In the genomic region with DNA sequence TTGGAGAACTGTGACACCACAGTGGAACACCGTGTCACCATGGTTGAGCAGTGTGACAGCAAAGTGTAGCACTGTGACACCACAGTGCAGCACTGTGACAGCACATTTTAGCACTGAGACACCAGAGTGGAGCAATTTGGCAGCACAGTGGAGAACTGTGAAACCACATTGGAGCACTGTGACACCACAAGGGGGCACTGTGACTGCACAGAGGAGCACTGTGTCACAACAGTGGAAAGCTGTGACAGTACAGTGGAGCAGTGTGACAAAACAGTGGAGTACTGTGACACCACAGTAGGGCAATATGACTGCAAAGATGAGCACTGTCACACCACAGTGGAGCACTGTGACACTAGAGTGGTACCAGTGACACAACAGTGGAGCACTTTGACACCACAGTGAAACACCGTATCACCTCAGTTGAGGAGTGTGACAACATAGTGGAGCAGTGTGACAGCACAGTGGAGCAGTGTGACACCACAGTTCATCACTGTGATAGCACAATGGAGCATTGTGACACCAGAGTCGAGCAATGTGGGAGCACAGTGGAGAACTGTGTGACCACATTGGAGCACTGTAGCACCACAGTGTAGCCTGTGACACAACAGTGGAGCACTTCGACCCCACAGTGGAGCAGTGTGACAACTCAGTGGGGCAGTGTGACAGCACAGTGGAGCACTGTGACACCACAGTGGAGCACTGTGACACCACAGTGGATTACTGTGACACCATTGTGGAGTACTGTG, we compare ENCODE assay signal across 7 mouse cellular contexts.
DNase-seq lines count a peak whose midpoint lies in the region; ATAC-seq lines count a peak whose summit lies in the region.

No protein-coding gene starts in this region.

- peaks cover 65% of the 10 kb centered on the region for H3K9me3 ChIP-seq in midbrain, embryonic 11.5 days (ENCODE audit: control insufficient read depth, low read length)
- H3K9me3 ChIP-seq in midbrain, embryonic 10.5 days (replicated peaks) = peaks cover 68% of the 10 kb centered on the region
- peaks cover 67% of the 10 kb centered on the region for H3K9me3 ChIP-seq in embryonic facial prominence, embryonic 13.5 days

- no peak overlapping the region for H3K9ac ChIP-seq in midbrain, embryonic 11.5 days (ENCODE audit: low read length)
- H3K9ac ChIP-seq in embryonic facial prominence, embryonic 13.5 days = no peak overlapping the region

- H3K27me3 ChIP-seq in midbrain, embryonic 11.5 days (ENCODE audit: control insufficient read depth, insufficient read depth, low read length) = no peaks in the 10 kb centered on the region
- H3K27me3 ChIP-seq in midbrain, embryonic 10.5 days (ENCODE audit: low read depth, poor library complexity, severe bottlenecking) = no peaks in the 10 kb centered on the region
- H3K27me3 ChIP-seq in embryonic facial prominence, embryonic 13.5 days = no peaks in the 10 kb centered on the region

- intact Hi-C loops in heart, postnatal 36 days (cut with DNase I) = no loop called here

- ATAC-seq in midbrain, embryonic 11.5 days (ENCODE audit: low FRiP score) = peak; percentile 18; the same call in 1 of the 2 replicates
- ATAC-seq in embryonic facial prominence, embryonic 13.5 days (ENCODE audit: insufficient number of reproducible peaks, insufficient read depth, low FRiP score, low TSS enrichment, low read depth) = 0 out of 2 replicates have a peak, but pooled peaks have one; percentile 23

- 82% methylated on average over 4 of the region's 4 CpGs for WGBS in midbrain, embryonic 11.5 days
- 81% methylated on average over 4 of the region's 4 CpGs for WGBS in midbrain, embryonic 10.5 days
- WGBS in embryonic facial prominence, embryonic 13.5 days = 79% methylated on average over 4 of the region's 4 CpGs

- H3K4me1 ChIP-seq in midbrain, embryonic 11.5 days (ENCODE audit: control insufficient read depth, insufficient read depth, low read length) = no peaks in the 10 kb centered on the region
- no peaks in the 10 kb centered on the region for H3K4me1 ChIP-seq in midbrain, embryonic 10.5 days
- no peaks in the 10 kb centered on the region for H3K4me1 ChIP-seq in embryonic facial prominence, embryonic 13.5 days

- no peak overlapping the region for H3K27ac ChIP-seq in midbrain, embryonic 11.5 days (ENCODE audit: low read depth, low read length)
- H3K27ac ChIP-seq in midbrain, embryonic 10.5 days (replicated peaks) = no peak overlapping the region
- no peak overlapping the region for H3K27ac ChIP-seq in embryonic facial prominence, embryonic 13.5 days

- H3K4me2 ChIP-seq in midbrain, embryonic 11.5 days = no peak overlapping the region
- no peak overlapping the region for H3K4me2 ChIP-seq in embryonic facial prominence, embryonic 13.5 days

- DNase-seq in midbrain, embryonic 11.5 days (ENCODE audit: low spot score, missing footprints) = peak; percentile 28
- no peak for DNase-seq in midbrain, embryonic 10.5 days (ENCODE audit: low spot score)
- DNase-seq in heart, postnatal 36 days = peak; percentile 0 to 10
- peak; percentile 1 for DNase-seq in lung, postnatal 10 days
- peak; percentile 0 to 1 for DNase-seq in thymus, postnatal 36 days
- DNase-seq in embryo, embryonic 10.5 days (ENCODE audit: low spot score) = no peak

- H3K4me3 ChIP-seq in midbrain, embryonic 11.5 days (ENCODE audit: low read depth, low read length) = no peak overlapping the region
- H3K4me3 ChIP-seq in midbrain, embryonic 10.5 days = no peak overlapping the region
- no peak overlapping the region for H3K4me3 ChIP-seq in embryonic facial prominence, embryonic 13.5 days

- H3K36me3 ChIP-seq in midbrain, embryonic 11.5 days (ENCODE audit: control insufficient read depth, insufficient read depth, low read length) = no peaks in the 10 kb centered on the region
- H3K36me3 ChIP-seq in midbrain, embryonic 10.5 days = no peaks in the 10 kb centered on the region
- H3K36me3 ChIP-seq in embryonic facial prominence, embryonic 13.5 days = no peaks in the 10 kb centered on the region

Comparison
In these comparisons a context has a peak if more than half of its experiments do, and no peak if none do; other contexts are left out.
1. DNase-seq: peak in midbrain, embryonic 11.5 days (single experiment), heart, postnatal 36 days (2 of 2), lung, postnatal 10 days (single experiment) and thymus, postnatal 36 days (2 of 2); none in midbrain, embryonic 10.5 days (single experiment) and embryo, embryonic 10.5 days (single experiment).